Mouse (Mus musculus) small intestine, adult 2 months (tissue): ENCODE results near the gene Olfr547.
"Not testable (repeated sequence)": the region's sequence is repeated elsewhere in the genome, so short reads cannot be mapped to it uniquely, and the experiment has no call there.

ENCODE experiments used
- CTCF ChIP-seq: fragments of 200-500 bp; IDR thresholded peaks from 2 replicates; pipeline ENCODE4 v1.5.1; 2012; ENCODE audit warnings: low read depth, mild to moderate bottlenecking, control low read depth, inconsistent platforms, low read length, moderate library complexity, mixed read lengths; ENCODE audit not compliant: insufficient replicate concordance, insufficient read length; ENCODE audit errors: extremely low read depth
- POLR2A ChIP-seq: fragments of 200-500 bp; IDR thresholded peaks from 2 replicates; pipeline ENCODE4 v1.6.1; 2012; ENCODE audit warnings: low read depth, mild to moderate bottlenecking, control low read depth, inconsistent platforms, low read length, moderate library complexity

DNA sequence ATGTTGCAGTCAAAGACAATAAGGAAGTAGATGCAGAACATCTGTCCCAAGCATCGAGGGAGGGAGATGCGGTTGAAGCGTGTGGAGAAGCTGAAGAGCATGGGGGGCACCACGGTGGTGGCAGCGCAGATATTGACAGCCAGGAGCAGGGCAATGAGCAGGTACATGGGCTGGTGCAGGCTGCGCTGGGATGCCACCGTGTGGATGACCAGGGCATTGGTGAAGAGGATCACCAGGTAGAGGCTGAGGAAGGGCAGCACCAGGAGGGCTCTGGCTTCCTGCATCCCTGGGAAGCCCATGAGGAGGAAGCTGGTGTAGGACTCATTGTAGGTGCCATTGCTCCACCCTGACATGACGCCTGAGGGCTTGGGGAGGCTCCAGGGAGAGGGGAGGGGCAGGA lies 49.8 kb upstream of the Olfr547 start:
- not testable (repeated sequence) for TF ChIP-seq CTCF, POLR2A
